Mouse (Mus musculus) heart, postnatal 4 days (tissue): ENCODE measurements at regions not wholly inside any gene's neighbourhood (a gene's known extent, or its start where the extent isn't known, plus 50 kb on each side); places are given as distances from the start of the nearest gene placed in this dataset.

Source experiments
- DNase-seq: peaks from one replicate; pipeline ENCODE4 v3.0.0; 2021

- no peak for DNase-seq
These were observed 449.0 kb upstream of the Fam92a start for GRCm38 (mm10) chr4:12620756-12621270.

- no peak for DNase-seq
These were observed 448.4 kb upstream of the Fam92a start for GRCm38 (mm10) chr4:12620059-12620755.

- no peak for DNase-seq
These were observed 444.9 kb upstream of the Fam92a start for GRCm38 (mm10) chr4:12616665-12617064.

- no peak for DNase-seq
These were observed 439.7 kb upstream of the Fam92a start for GRCm38 (mm10) chr4:12611511-12611910.

GRCm38 (mm10) chr4:12601165-12601919 is 429.5 kb upstream of the Fam92a start:
- no peak for DNase-seq

GRCm38 (mm10) chr4:12595801-12596515 is 424.1 kb upstream of the Fam92a start:
- DNase-seq = no peak

- DNase-seq = no peak
These were observed 421.2 kb upstream of the Fam92a start for GRCm38 (mm10) chr4:12592973-12593372.

- DNase-seq = no peak
These were observed 406.3 kb upstream of the Fam92a start for GRCm38 (mm10) chr4:12578102-12578501.

GRCm38 (mm10) chr4:12571881-12572280 is 400.1 kb upstream of the Fam92a start:
- peak; percentile 27 for DNase-seq

GRCm38 (mm10) chr4:12570689-12571088 is 398.9 kb upstream of the Fam92a start:
- DNase-seq = no peak

GRCm38 (mm10) chr4:12567643-12568042 is 395.8 kb upstream of the Fam92a start:
- no peak for DNase-seq

- peak; percentile 31 for DNase-seq
These were observed 391.2 kb upstream of the Fam92a start for GRCm38 (mm10) chr4:12563016-12563415.

- DNase-seq = no peak
These were observed 388.7 kb upstream of the Fam92a start for GRCm38 (mm10) chr4:12560546-12560945.

GRCm38 (mm10) chr4:12560015-12560414 is 388.2 kb upstream of the Fam92a start:
- no peak for DNase-seq

GRCm38 (mm10) chr4:12557105-12557504 is 385.3 kb upstream of the Fam92a start:
- no peak for DNase-seq

GRCm38 (mm10) chr4:12549265-12549664 is 377.4 kb upstream of the Fam92a start:
- DNase-seq = no peak

GRCm38 (mm10) chr4:12543906-12544305 is 372.1 kb upstream of the Fam92a start:
- no peak for DNase-seq

GRCm38 (mm10) chr4:12541508-12541907 is 369.7 kb upstream of the Fam92a start:
- DNase-seq = no peak

- DNase-seq = no peak
These were observed 367.5 kb upstream of the Fam92a start for GRCm38 (mm10) chr4:12539184-12539791.

- DNase-seq = peak; percentile 59
These were observed 366.9 kb upstream of the Fam92a start for GRCm38 (mm10) chr4:12538694-12539121.

- DNase-seq = no peak
These were observed 366.2 kb upstream of the Fam92a start for GRCm38 (mm10) chr4:12538043-12538442.

GRCm38 (mm10) chr4:12534151-12534550 is 362.3 kb upstream of the Fam92a start:
- DNase-seq = no peak

GRCm38 (mm10) chr4:12532961-12533360 is 361.1 kb upstream of the Fam92a start:
- DNase-seq = no peak
